Mouse (Mus musculus): ENCODE measurements at regions not wholly inside any gene's neighbourhood (a gene's known extent, or its start where the extent isn't known, plus 50 kb on each side); places are given as distances from the start of the nearest gene placed in this dataset.

GRCm38 (mm10) chr10:57040201-57040600, 446.0 kb upstream of the Hsf2 start:
- Histone ChIP-seq H3K36me3 (ENCODE audit: control insufficient read depth in 1 of 2, insufficient read depth in 2 of 2, low read length in 2 of 2) (no peaks in the 10 kb centered on the region), H3K79me2 (ENCODE audit: control insufficient read depth, insufficient read depth, low read length, poor library complexity) (no peaks in the 10 kb centered on the region), H3K4me1 (ENCODE audit: control insufficient read depth in 1 of 2, insufficient read depth in 2 of 2, low read length in 2 of 2) (no peaks in the 10 kb centered on the region), H3K27me3 (ENCODE audit: control insufficient read depth in 1 of 2, insufficient read depth in 2 of 2, low read length in 2 of 2) (no peaks in the 10 kb centered on the region), H3K9ac (ENCODE audit: control insufficient read depth, low read depth, low read length, poor library complexity, severe bottlenecking) (no peak overlapping the region), H3K27ac (ENCODE audit: control insufficient read depth, low read depth, low read length) (no peak overlapping the region), H3K9me3 (replicated peaks; ENCODE audit: insufficient read depth, low read length) (no peaks in the 10 kb centered on the region), H3K4me3 (ENCODE audit: control insufficient read depth in 1 of 2, insufficient read depth in 1 of 2, low read depth in 2 of 2, low read length in 2 of 2) (no peak overlapping the region)
- no peak for DNase-seq (ENCODE audit: low read depth, low spot score)
- no peak for TF ChIP-seq TCF12 (IDR thresholded peaks at IDR 0.05; ENCODE audit: low read depth, low read length)
- no peak for TF ChIP-seq ELF1 (IDR thresholded peaks at IDR 0.05; ENCODE audit: low read depth, low read length)
- no peak for TF ChIP-seq MAFK (IDR thresholded peaks at IDR 0.05; ENCODE audit: borderline replicate concordance, low read depth, low read length)
- TF ChIP-seq GATA1 (IDR thresholded peaks at IDR 0.05; ENCODE audit: low read depth, low read length) = no peak
- TF ChIP-seq MYB (IDR thresholded peaks at IDR 0.05; ENCODE audit: low read depth, low read length) = no peak
- no peak for TF ChIP-seq MYC (IDR thresholded peaks at IDR 0.05; ENCODE audit: low read depth, low read length)
- TF ChIP-seq POLR2AphosphoS2 (IDR thresholded peaks at IDR 0.05; ENCODE audit: low read length) = no peak
- TF ChIP-seq SIN3A (IDR thresholded peaks at IDR 0.05; ENCODE audit: low read length) = no peak
- TF ChIP-seq TAL1 (IDR thresholded peaks at IDR 0.05; ENCODE audit: low read length) = no peak
- no peak for TF ChIP-seq ZC3H11A (IDR thresholded peaks at IDR 0.05; ENCODE audit: low read depth, low read length)
- TF ChIP-seq RCOR1 (IDR thresholded peaks at IDR 0.05; ENCODE audit: low read depth, low read length) = no peak

- Histone ChIP-seq H3K36me3 (ENCODE audit: control insufficient read depth in 1 of 2, insufficient read depth in 2 of 2, low read length in 2 of 2) (no peaks in the 10 kb centered on the region), H3K27ac (ENCODE audit: control insufficient read depth, low read depth, low read length) (no peak overlapping the region), H3K9ac (ENCODE audit: control insufficient read depth, low read depth, low read length, poor library complexity, severe bottlenecking) (no peak overlapping the region), H3K4me3 (ENCODE audit: control insufficient read depth in 1 of 2, insufficient read depth in 1 of 2, low read depth in 2 of 2, low read length in 2 of 2) (no peak overlapping the region), H3K9me3 (replicated peaks; ENCODE audit: insufficient read depth, low read length) (no peaks in the 10 kb centered on the region), H3K79me2 (ENCODE audit: control insufficient read depth, insufficient read depth, low read length, poor library complexity) (no peaks in the 10 kb centered on the region), H3K27me3 (ENCODE audit: control insufficient read depth in 1 of 2, insufficient read depth in 2 of 2, low read length in 2 of 2) (no peaks in the 10 kb centered on the region), H3K4me1 (ENCODE audit: control insufficient read depth in 1 of 2, insufficient read depth in 2 of 2, low read length in 2 of 2) (no peaks in the 10 kb centered on the region)
- TF ChIP-seq CTCF (IDR thresholded peaks at IDR 0.05 in 2 of 3, conservative IDR thresholded peaks at IDR 0.05 in 1 of 3; ENCODE audit: control insufficient read depth in 1 of 3, insufficient read depth in 1 of 3, low read depth in 2 of 3, low read length in 3 of 3, poor library complexity in 1 of 3, severe bottlenecking in 1 of 3) = no peak
- TF ChIP-seq TCF12 (IDR thresholded peaks at IDR 0.05; ENCODE audit: low read depth, low read length) = no peak
- no peak for DNase-seq (ENCODE audit: low read depth, low spot score)
Measured at GRCm38 (mm10) chr10:57046021-57046420, 440.2 kb upstream of the Hsf2 start.

- Histone ChIP-seq H3K4me1 (ENCODE audit: control insufficient read depth in 1 of 2, insufficient read depth in 2 of 2, low read length in 2 of 2) (no peaks in the 10 kb centered on the region), H3K36me3 (ENCODE audit: control insufficient read depth in 1 of 2, insufficient read depth in 2 of 2, low read length in 2 of 2) (no peaks in the 10 kb centered on the region), H3K27ac (ENCODE audit: control insufficient read depth, low read depth, low read length) (no peak overlapping the region), H3K9me3 (replicated peaks; ENCODE audit: insufficient read depth, low read length) (no peaks in the 10 kb centered on the region), H3K79me2 (ENCODE audit: control insufficient read depth, insufficient read depth, low read length, poor library complexity) (no peaks in the 10 kb centered on the region), H3K4me3 (ENCODE audit: control insufficient read depth in 1 of 2, insufficient read depth in 1 of 2, low read depth in 2 of 2, low read length in 2 of 2) (no peak overlapping the region), H3K27me3 (ENCODE audit: control insufficient read depth in 1 of 2, insufficient read depth in 2 of 2, low read length in 2 of 2) (no peaks in the 10 kb centered on the region), H3K9ac (ENCODE audit: control insufficient read depth, low read depth, low read length, poor library complexity, severe bottlenecking) (no peak overlapping the region)
- TF ChIP-seq USF1 (IDR thresholded peaks at IDR 0.05; ENCODE audit: low read depth, low read length) (no peak), TBP (IDR thresholded peaks at IDR 0.05; ENCODE audit: low read depth, low read length) (no peak), RAD21 (IDR thresholded peaks at IDR 0.05; ENCODE audit: low read depth, low read length) (no peak), BHLHE40 (IDR thresholded peaks at IDR 0.05; ENCODE audit: borderline replicate concordance, low read depth, low read length) (no peak), ZMIZ1 (IDR thresholded peaks at IDR 0.05; ENCODE audit: low read depth, low read length) (no peak), MEF2A (IDR thresholded peaks at IDR 0.05; ENCODE audit: extremely low read depth, insufficient replicate concordance, low read depth, low read length, poor library complexity, severe bottlenecking) (no peak), ELF1 (IDR thresholded peaks at IDR 0.05; ENCODE audit: low read depth, low read length) (no peak), POLR2AphosphoS5 (IDR thresholded peaks at IDR 0.05; ENCODE audit: borderline replicate concordance, low read depth, low read length) (no peak), CHD1 (IDR thresholded peaks at IDR 0.05; ENCODE audit: low read depth, low read length) (no peak)
- DNase-seq (ENCODE audit: low read depth, low spot score) = no peak
Measured at GRCm38 (mm10) chr10:57046891-57047290, 439.3 kb upstream of the Hsf2 start.
